Mouse (Mus musculus) adrenal gland, postnatal 14 days (tissue): ENCODE measurements at regions not wholly inside any gene's neighbourhood (a gene's known extent, or its start where the extent isn't known, plus 50 kb on each side); places are given as distances from the start of the nearest gene placed in this dataset.
A peak's percentile ranks its signal among the peaks of the same experiment; 100 is the strongest.
"Not testable (repeated sequence)": the region's sequence is repeated elsewhere in the genome, so short reads cannot be mapped to it uniquely, and the experiment has no call there.

Experiments
- DNase-seq: peaks from one replicate; pipeline ENCODE4 v3.0.0; 2021; ENCODE audit warnings: mixed read lengths

GRCm38 (mm10) chr9:8731141-8731540 is 168.5 kb upstream of the Pgr start:
- DNase-seq: peak; percentile 10

DNA sequence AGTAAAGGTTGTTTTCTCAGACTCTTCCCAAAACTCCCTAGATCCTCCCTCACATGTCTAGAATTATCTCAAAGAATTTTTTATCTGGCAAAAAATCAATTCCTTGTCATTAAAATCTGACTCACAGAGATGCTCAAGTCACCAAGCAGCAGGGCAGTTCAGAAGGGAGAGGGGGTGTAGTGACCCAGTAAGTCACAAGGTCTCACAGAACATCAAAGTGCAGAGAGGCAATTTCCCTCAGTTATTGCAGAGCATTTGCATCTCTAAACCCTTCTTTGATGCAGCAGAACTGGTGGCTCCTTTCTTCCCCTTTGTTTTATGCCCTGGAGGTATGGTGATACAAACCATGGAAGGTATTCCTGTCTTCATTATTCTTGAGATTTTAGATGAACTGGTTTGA is 166.1 kb upstream of the Pgr start:
- peak; percentile 11 for DNase-seq

- no peak for DNase-seq
These were observed 159.4 kb upstream of the Pgr start for GRCm38 (mm10) chr9:8740190-8740589.

GRCm38 (mm10) chr9:8749878-8750277 is 149.8 kb upstream of the Pgr start:
- DNase-seq: no peak

GRCm38 (mm10) chr9:8760876-8761275 is 138.8 kb upstream of the Pgr start:
- peak; percentile 56 for DNase-seq

DNA sequence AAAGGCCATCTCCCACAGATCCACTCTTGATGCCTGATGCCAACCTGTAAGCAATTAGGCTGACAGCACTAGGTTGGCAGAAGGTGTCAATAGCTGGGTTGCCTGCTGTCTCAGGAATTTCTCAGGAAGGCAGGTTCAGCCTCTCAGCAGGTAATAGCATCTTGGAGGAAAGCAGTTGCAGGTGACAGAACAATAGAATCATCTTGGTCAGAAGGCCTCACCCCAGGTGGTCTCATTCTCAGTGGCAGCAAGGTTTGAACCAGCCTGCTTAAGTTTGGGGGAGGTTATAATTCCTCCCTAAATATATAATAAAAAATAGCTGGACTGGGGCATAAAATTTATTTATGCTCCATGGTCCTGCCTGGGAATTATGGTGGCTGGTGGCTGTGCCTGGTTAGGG is 130.2 kb upstream of the Pgr start:
- not testable (repeated sequence) for DNase-seq

GRCm38 (mm10) chr9:8769996-8770395 is 129.6 kb upstream of the Pgr start:
- no peak for DNase-seq

DNA sequence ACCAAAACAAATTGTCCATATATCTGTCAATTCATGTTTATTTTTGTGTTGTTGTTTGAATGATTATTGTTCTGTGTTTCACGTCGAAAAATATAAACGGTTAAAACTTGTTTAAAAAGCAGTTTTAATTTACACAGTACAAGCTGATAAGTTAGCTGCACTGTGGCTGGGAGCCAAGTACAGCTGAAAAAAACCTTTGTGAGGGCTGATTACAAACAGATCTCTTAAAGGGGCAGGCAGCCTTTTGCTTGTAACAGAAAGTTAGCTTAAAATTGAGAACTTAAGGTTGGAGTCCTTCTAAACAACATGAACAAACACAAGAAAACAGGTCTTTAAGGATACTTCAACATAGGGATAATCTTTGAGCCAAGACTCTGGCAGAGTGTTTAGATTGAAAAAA is 118.3 kb upstream of the Pgr start:
- DNase-seq: not testable (repeated sequence)

DNA sequence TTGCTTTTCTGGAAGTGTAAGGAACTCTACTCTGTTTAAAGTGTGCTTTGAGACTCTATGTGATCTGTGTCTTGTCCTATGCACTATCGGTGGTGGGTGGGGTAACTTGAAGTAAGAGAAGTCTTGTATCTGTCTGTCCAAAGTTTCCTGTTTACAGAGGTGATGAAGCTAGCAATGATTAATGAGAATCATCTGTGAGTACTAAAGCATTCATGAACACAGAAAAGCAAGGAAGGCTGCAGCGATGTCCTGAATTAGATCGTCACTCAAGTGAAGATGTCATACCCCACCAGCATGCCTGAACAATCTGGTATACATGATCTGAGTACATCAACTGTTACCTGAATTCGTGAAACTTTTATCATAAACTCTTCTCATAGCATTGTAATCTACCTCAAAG is 85.4 kb upstream of the Pgr start:
- no peak for DNase-seq

DNA sequence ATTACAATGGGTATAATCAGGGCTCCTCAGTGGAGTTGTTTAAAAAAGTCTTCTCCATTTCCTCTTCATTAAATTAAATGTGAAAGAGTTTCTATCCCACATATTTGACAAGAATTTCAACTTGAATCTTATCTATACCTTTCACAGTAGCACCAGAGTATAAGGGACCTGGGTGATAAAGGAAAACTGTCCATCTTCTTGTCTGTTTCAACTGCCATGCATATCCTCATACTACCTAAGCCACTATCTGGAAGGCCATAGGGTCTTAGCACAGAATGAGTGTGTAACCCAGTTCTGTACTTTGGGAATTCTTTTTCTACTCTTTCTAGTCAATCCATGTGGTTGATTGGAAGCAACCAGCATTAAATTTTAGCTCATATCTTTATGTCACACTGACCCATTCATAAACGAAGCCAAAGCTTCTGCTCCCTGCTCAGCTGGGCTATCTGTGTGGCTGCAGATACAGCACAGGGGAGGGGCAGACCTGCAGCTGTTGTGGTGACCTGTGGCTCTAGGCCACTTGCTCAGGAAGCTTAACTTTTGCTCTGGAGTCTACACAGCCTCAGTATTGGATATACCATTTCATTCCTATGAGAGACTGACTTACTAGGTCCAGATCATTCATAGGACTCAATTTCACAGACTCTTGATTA is 75.8 kb upstream of the Pgr start:
- DNase-seq: no peak

DNA sequence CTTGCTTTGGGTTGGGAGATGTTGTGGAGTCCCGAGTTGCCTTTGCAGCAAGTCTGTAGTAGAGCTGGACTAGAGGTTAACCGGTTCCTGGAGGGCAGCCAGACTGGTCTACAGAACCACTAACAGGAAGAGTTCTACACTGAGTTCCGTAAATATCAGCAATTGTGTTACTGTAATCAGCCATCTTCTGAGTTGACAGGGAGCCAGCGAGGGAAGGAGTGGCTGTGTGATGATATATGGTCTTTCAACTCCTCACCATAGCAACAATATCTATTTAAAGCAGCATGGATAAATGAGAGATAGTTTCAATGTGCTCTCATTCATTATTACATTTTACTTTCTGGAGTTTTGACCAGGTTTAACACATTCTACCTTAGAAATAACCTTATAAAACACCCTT is 67.5 kb upstream of the Pgr start:
- DNase-seq: no peak

DNA sequence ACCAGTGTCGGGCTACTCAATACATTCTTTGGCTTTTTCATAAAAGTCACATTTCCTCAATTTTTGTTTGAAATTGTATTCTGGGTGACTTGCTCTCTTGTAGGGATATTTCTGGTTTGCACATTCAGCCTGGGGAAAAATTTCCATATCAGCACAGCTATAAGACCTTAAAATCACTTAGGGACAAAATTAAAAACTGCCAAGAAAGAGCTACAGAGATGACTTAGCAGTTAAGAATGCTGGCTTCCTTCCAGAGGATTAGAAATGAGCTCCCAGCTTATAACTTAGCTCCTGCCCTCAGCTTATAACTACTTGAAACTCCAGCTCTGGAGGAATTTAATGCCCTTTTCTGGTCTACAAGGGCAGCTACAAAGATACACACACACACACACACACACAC is 62.6 kb upstream of the Pgr start:
- DNase-seq: no peak

DNA sequence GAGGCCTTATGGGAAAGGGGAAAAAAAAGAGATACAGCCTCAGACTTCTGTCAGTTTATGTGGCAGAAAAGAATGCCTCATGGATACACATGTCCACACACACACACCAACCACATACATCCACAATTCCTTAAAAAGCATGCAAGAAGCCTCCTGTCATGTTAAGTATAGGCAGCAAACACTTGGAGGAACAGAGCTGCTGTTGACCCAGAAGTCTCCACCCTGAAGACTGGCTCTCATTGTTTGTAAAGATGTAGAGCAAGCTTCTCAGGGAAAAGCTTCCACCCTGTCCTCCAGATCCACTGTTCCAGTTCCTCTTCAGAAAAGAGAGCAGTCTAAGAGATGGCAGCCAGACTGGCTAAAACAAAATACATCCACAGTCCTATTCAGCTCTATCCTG is 61.3 kb upstream of the Pgr start:
- no peak for DNase-seq

- no peak for DNase-seq
These were observed 60.7 kb upstream of the Pgr start for GRCm38 (mm10) chr9:8838891-8839290.
